ENCODE assay signal across 9 mouse cellular contexts in genomic region chr4:46201834-46202561, GRCm38 (mm10). TPM values are rescaled to one million over a fixed set of nuclear protein-coding genes. Genes with fewer than 3 reads are reported as not detected.
DNase-seq lines count a peak whose midpoint lies in the region; ATAC-seq lines count a peak whose summit lies in the region.
"Had no signal": no experiment of that assay in that cellular context is flagged by ENCODE, and none has a peak within 500 bp of the region (broad histone marks: within the 10 kb centered on the region; RNA-seq: fewer than 3 reads in every experiment).

No protein-coding gene starts in this region.

- H3K4me2 ChIP-seq in forebrain, embryonic 16.5 days (ENCODE audit: low read length) = peak overlapping the region; percentile 78
- peak overlapping the region; percentile 73 for H3K4me2 ChIP-seq in neural tube, embryonic 15.5 days
- H3K4me2 ChIP-seq: liver, embryonic 15.5 days had no signal

- peak overlapping the region; percentile 67 for H3K9ac ChIP-seq in forebrain, embryonic 16.5 days (replicated peaks; ENCODE audit: low read depth, low read length)
- H3K9ac ChIP-seq in neural tube, embryonic 15.5 days (replicated peaks) = peak overlapping the region; percentile 58
- H3K9ac ChIP-seq: liver, embryonic 15.5 days had no signal

- peaks cover 2% of the 10 kb centered on the region for H3K27me3 ChIP-seq in forebrain, embryonic 16.5 days (replicated peaks; ENCODE audit: control insufficient read depth, insufficient read depth, low read length)
- H3K27me3 ChIP-seq in neural tube, embryonic 15.5 days (replicated peaks) = peaks cover 17% of the 10 kb centered on the region

- H3K4me1 ChIP-seq in forebrain, embryonic 16.5 days (replicated peaks; ENCODE audit: control insufficient read depth, insufficient read depth, low read length) = peaks cover 6% of the 10 kb centered on the region; the same call in 1 of the 2 replicates
- peaks cover 8% of the 10 kb centered on the region for H3K4me1 ChIP-seq in neural tube, embryonic 15.5 days

- no peaks in the 10 kb centered on the region for H3K36me3 ChIP-seq in forebrain, embryonic 16.5 days (ENCODE audit: control insufficient read depth, insufficient read depth)
- H3K36me3 ChIP-seq in neural tube, embryonic 15.5 days = no peaks in the 10 kb centered on the region
- H3K36me3 ChIP-seq: liver, embryonic 15.5 days had no signal

- no peaks in the 10 kb centered on the region for H3K9me3 ChIP-seq in forebrain, embryonic 16.5 days (ENCODE audit: control insufficient read depth, low read length)
- H3K9me3 ChIP-seq in neural tube, embryonic 15.5 days (replicated peaks) = no peaks in the 10 kb centered on the region
- H3K9me3 ChIP-seq: liver, embryonic 15.5 days had no signal

- H3K4me3 ChIP-seq in forebrain, embryonic 16.5 days (replicated peaks; ENCODE audit: low read length) = peak overlapping the region; percentile 47
- H3K4me3 ChIP-seq in neural tube, embryonic 15.5 days (replicated peaks) = peak overlapping the region; percentile 44
- H3K4me3 ChIP-seq: liver, embryonic 15.5 days had no signal

- peak; percentile 75 for ATAC-seq in forebrain, embryonic 16.5 days
- peak; percentile 83 for ATAC-seq in neural tube, embryonic 15.5 days (ENCODE audit: low FRiP score)

- intact Hi-C loops in heart, postnatal 36 days (cut with DNase I) = loop anchor here (1.0 to 10.0 kb wide), 4 partner anchors 103 to 250 kb away; partner anchors contain the start of genes Anp32b and Foxe1

- WGBS in forebrain, embryonic 16.5 days = 7% methylated on average over 7 of the region's 7 CpGs
- WGBS in large intestine, adult 2 months = 4% methylated on average over 7 of the region's 7 CpGs
- 8% methylated on average over 7 of the region's 7 CpGs for WGBS in neural tube, embryonic 15.5 days

- no peak overlapping the region; the same call in 1 of the 2 replicates for H3K27ac ChIP-seq in forebrain, embryonic 16.5 days (ENCODE audit: low read length)
- H3K27ac ChIP-seq in neural tube, embryonic 15.5 days (replicated peaks) = peak overlapping the region; percentile 83
- H3K27ac ChIP-seq: liver, embryonic 15.5 days had no signal

- DNase-seq in MEL-GATA-1-ER (ENCODE audit: extremely low read depth, low read depth) = peak; percentile 44
- peak; percentile 77 for DNase-seq in cerebellum, adult 11-12 months
- DNase-seq in heart, postnatal 36 days = peak; percentile 64 to 69
- peak; percentile 57 for DNase-seq in large intestine, adult 2 months (ENCODE audit: low read depth, low spot score)
- DNase-seq in lung, adult 18-20 months = peak; percentile 48 to 66
- DNase-seq in thymus, postnatal 0 days (ENCODE audit: low spot score) = peak; percentile 74

RNA-seq across cellular contexts. Expression of gene Xpa, which starts 5.9 kb away (rescaled TPM):
- polyA plus RNA-seq in forebrain, embryonic 16.5 days (2015; fragmentation: Nextera tagmentation; extraction: Ambion mirVana) = 30.0 and 33.3 TPM in 2 replicates
- 1 to 10 TPM; 8.6 to 10.0 TPM for total RNA-seq in heart, postnatal 36 days (2021)
- 8.7 and 15.8 TPM in 2 replicates for polyA plus RNA-seq in large intestine, adult 2 months (2012; rRNA removed)
- 26.4 and 27.4 TPM in 2 replicates for polyA plus RNA-seq in neural tube, embryonic 15.5 days (2015; fragmentation: Nextera tagmentation; extraction: Ambion mirVana)
- polyA plus RNA-seq in thymus, postnatal 0 days (2015; fragmentation: Nextera tagmentation; extraction: Ambion mirVana) = 33.5 and 37.4 TPM in 2 replicates
